Mouse (Mus musculus) forebrain, embryonic 12.5 days (tissue): ENCODE results near the gene Simc1. TPM values are rescaled to one million over a fixed set of nuclear protein-coding genes. Genes with fewer than 3 reads are reported as not detected.
A peak's percentile ranks its signal among the peaks of the same experiment; 100 is the strongest.

ENCODE experiments used
- ATAC-seq: fragments of 200-750 bp; cut with Nextera tagmentation; 2 replicates; pipeline ENCODE4 v1.8.0; 2017; ENCODE audit warnings: moderate TSS enrichment; ENCODE audit not compliant: low FRiP score
- H3K27ac ChIP-seq: fragments of 300-500 bp; sonication (generic); 2 replicates; pipeline ENCODE4 v1.5.1; 2016; ENCODE audit warnings: mild to moderate bottlenecking
- H3K27me3 ChIP-seq: fragments of 300-500 bp; sonication (generic); 2 replicates; pipeline ENCODE4 v1.6.1; 2016; ENCODE audit warnings: mild to moderate bottlenecking
- H3K36me3 ChIP-seq: fragments of 300-500 bp; sonication (generic); replicated peaks from 2 replicates; pipeline ENCODE4 v1.6.1; 2016; ENCODE audit warnings: mild to moderate bottlenecking
- H3K4me1 ChIP-seq: fragments of 300-500 bp; sonication (generic); 2 replicates; pipeline ENCODE4 v1.6.1; 2016
- H3K4me2 ChIP-seq: fragments of 300-500 bp; sonication (generic); 2 replicates; pipeline ENCODE4 v1.6.1; 2016; ENCODE audit warnings: mild to moderate bottlenecking, moderate library complexity
- H3K4me3 ChIP-seq: fragments of 300-500 bp; sonication (generic); replicated peaks from 2 replicates; pipeline ENCODE4 v1.5.1; 2016; ENCODE audit warnings: mild to moderate bottlenecking
- H3K9ac ChIP-seq: fragments of 300-500 bp; sonication (generic); 2 replicates; pipeline ENCODE4 v1.6.1; 2016; ENCODE audit warnings: mild to moderate bottlenecking
- H3K9me3 ChIP-seq: fragments of 300-500 bp; sonication (generic); 2 replicates; pipeline ENCODE4 v1.6.1; 2016
- WGBS: fragments of 180-500 bp; shearing (Covaris S2); methylation state at CpG from one replicate; pipeline ENCODE4 v1.1.7; 2016; 5-methylcytosine and 5-hydroxymethylcytosine counted together
- polyA plus RNA-seq: library from polyadenylated mRNA; unstranded; fragments of >200 nt; fragmentation: Nextera tagmentation; extraction: Ambion mirVana; gene quantifications from 2 replicates; pipeline ENCODE4 v1.2.1, GENCODE M21; 2016

The Simc1 gene
- polyA plus RNA-seq = 20.3 and 20.8 TPM in 2 replicates

DNA sequence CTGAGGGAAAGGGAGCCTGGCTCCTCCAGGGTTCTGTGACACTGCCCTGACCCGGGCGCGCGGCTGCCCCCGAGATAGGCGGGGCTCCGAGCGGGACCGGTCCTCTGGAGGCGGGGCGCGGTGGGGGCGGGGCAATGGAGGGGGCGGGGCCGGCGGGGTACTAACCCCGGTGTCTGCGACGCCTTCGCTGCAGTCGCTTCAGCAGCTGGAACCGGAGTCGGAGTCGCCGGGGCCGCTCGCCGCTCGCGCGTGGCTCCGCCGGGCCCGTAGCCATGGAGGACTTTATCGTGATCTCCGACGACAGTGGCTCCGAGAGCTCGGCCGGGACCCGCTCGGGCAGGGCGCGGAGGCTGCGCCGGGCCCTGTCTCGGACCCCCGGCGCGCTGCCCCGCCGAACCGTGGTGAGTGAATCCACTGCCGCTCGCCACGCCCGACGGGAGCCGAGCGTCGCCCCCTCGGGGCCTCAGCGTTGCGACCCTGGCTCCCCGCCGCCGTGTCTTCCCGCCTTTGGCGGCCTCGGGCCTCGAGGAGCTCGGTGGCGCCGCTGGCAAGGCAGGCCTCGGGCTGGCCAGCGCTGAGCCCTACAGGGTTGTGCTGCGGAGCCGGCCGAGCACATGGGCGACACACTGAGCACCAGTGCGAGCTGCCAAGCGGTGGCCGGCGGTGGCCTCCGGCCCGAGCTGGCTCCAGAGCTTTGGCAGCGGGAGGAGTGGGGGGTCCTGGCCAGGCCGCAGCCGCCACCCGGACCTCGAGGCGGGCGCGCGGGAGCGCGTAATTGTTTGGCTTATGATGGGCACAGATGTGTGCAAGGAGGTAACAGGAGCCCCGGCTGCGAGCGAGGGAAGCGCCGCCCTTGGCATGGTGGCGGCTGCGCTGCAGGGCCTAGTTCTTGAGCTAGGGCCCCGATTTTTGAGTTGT, at the start of gene Simc1:
TSS of gene Simc1 (plus strand) at position 176 of the 918 bp plus-strand sequence.
- no peaks in the 10 kb centered on the region for H3K36me3 ChIP-seq
- H3K9me3 ChIP-seq = no peaks in the 10 kb centered on the region
- H3K27me3 ChIP-seq = peaks cover 6% of the 10 kb centered on the region
- peak within 1 kb of the TSS; percentile 89 for H3K4me2 ChIP-seq
- WGBS = under 1% methylated on average over 104 of the region's 105 CpGs
- peak within 1 kb of the TSS; percentile 77 for H3K4me3 ChIP-seq
- H3K9ac ChIP-seq = peak within 1 kb of the TSS; percentile 88
- H3K27ac ChIP-seq = peak within 1 kb of the TSS; percentile 75
- H3K4me1 ChIP-seq = peaks cover 17% of the 10 kb centered on the region
- ATAC-seq = peak; percentile 92

- Histone ChIP-seq H3K4me3 (no peak overlapping the region), H3K4me1 (no peaks in the 10 kb centered on the region), H3K4me2 (no peak overlapping the region), H3K27me3 (no peaks in the 10 kb centered on the region), H3K36me3 (peaks cover 76% of the 10 kb centered on the region), H3K9ac (no peak overlapping the region), H3K27ac (no peak overlapping the region), H3K9me3 (no peaks in the 10 kb centered on the region)
- WGBS = 80% methylated on average over 2 of the region's 2 CpGs
- ATAC-seq = no peak
These were observed 46.5 kb upstream of the Simc1 start for GRCm38 (mm10) chr13:54457062-54457461.

GRCm38 (mm10) chr13:54459282-54459681, 44.3 kb upstream of the Simc1 start:
- Histone ChIP-seq H3K36me3 (peaks cover 89% of the 10 kb centered on the region), H3K27ac (no peak overlapping the region), H3K9me3 (peaks cover 3% of the 10 kb centered on the region; the same call in 1 of the 2 replicates), H3K4me3 (no peak overlapping the region), H3K9ac (no peak overlapping the region), H3K4me1 (no peaks in the 10 kb centered on the region), H3K27me3 (no peaks in the 10 kb centered on the region), H3K4me2 (no peak overlapping the region)
- no peak for ATAC-seq
- WGBS = 91% methylated on average over 4 of the region's 4 CpGs

DNA sequence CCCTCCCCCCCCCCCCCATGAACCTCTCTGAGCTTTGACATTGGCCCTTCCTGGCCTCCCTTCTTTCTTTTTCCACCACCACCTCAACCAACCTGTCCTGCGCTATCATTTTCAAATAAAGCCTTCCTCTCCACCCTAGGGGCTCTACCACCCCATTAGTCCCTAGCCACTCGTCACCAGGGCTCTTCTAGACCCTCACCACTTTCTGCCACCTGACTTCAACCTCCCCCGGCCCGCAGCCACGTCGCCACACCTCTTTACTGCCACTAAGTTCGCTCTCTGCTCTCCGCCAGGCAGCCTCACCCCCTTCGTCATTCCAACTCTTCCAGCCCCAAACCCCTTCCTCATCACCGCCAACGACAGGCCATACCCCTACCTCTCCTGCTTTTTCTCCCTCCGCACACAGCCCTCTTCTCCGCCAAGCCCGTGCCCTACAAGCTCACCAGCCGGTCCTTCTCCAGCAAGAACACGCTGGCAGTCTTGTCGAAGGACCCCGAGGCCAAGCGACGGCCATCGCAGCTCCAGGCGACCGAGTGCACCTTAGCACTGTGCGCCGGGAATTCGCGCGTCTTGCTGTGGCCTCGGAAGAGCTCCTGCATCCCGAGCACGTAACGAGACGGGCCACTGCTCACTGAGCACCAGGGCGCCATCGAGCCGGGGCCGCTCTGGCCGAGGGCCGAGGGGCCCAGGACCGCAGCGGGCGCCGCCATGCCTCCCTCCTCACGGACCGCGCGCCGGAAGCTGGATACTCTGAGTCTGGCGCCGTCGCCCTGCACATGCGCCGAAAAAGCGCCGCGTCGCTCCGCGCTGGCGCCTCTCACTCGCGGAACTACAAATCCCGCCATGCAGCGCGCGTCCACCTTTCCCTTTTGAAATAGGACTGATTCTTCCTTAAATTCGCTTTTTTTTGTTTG, 35.2 kb upstream of the Simc1 start, which contains the start of gene Thoc3:
TSS of gene Thoc3 (minus strand) at position 752 of the 914 bp plus-strand sequence.
- under 1% methylated on average over 67 of the region's 67 CpGs for WGBS
- ATAC-seq = peak; percentile 97
- peak within 1 kb of the TSS; percentile 31; the same call in 1 of the 2 replicates for H3K27ac ChIP-seq

DNA sequence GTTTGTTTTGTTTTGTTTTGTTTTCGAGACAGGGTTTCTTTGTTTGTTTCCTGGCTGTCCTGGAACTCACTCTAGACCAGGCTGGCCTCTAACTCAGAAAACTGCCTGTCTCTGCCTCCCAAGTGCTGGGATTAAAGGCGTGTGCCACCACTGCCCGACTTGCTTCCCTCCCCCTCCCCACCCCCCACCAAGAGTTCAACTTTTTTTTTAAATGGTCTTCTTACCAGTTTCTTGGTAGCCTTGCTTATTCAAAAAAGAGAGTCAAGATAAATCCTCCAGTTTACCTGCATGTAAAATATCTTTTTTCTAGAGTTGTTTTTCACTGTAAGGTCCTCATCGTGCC, 34.6 kb upstream of the Simc1 start:
- Histone ChIP-seq H3K27ac (no peak overlapping the region), H3K4me1 (peaks cover 13% of the 10 kb centered on the region), H3K9me3 (peaks cover 1% of the 10 kb centered on the region; the same call in 1 of the 2 replicates), H3K9ac (no peak overlapping the region), H3K4me2 (peak overlapping the region; percentile 92), H3K27me3 (peaks cover 8% of the 10 kb centered on the region), H3K36me3 (peaks cover 36% of the 10 kb centered on the region), H3K4me3 (peak overlapping the region; percentile 79)
- peak; percentile 77 for ATAC-seq
- WGBS = 19% methylated on average over 4 of the region's 4 CpGs

More for the DNA sequence above, 35.2 kb upstream of the Simc1 start, which contains the start of gene Thoc3:
- Histone ChIP-seq H3K4me3 (peak within 1 kb of the TSS; percentile 79), H3K9ac (peak within 1 kb of the TSS; percentile 85), H3K4me1 (peaks cover 13% of the 10 kb centered on the region), H3K4me2 (peak within 1 kb of the TSS; percentile 92), H3K36me3 (peaks cover 42% of the 10 kb centered on the region), H3K9me3 (peaks cover 3% of the 10 kb centered on the region; the same call in 1 of the 2 replicates), H3K27me3 (peaks cover 4% of the 10 kb centered on the region; the same call in 1 of the 2 replicates)

- peaks cover 10% of the 10 kb centered on the region for H3K27me3 ChIP-seq
- 84% methylated on average over 4 of the region's 4 CpGs for WGBS
- H3K4me3 ChIP-seq = no peak overlapping the region
- no peak for ATAC-seq
- peaks cover 6% of the 10 kb centered on the region for H3K36me3 ChIP-seq
- H3K27ac ChIP-seq = no peak overlapping the region
- H3K9me3 ChIP-seq = no peaks in the 10 kb centered on the region
- H3K4me1 ChIP-seq = peaks cover 12% of the 10 kb centered on the region
- no peak overlapping the region for H3K9ac ChIP-seq
- H3K4me2 ChIP-seq = no peak overlapping the region
These were observed 31.6 kb upstream of the Simc1 start for GRCm38 (mm10) chr13:54471967-54472366.

GRCm38 (mm10) chr13:54474996-54475395, 28.6 kb upstream of the Simc1 start:
- WGBS = 76% methylated on average over 2 of the region's 2 CpGs
- H3K9ac ChIP-seq = no peak overlapping the region
- peaks cover 13% of the 10 kb centered on the region for H3K27me3 ChIP-seq
- H3K4me3 ChIP-seq = no peak overlapping the region
- no peaks in the 10 kb centered on the region for H3K4me1 ChIP-seq
- ATAC-seq = no peak
- no peak overlapping the region for H3K27ac ChIP-seq
- no peaks in the 10 kb centered on the region for H3K9me3 ChIP-seq
- no peak overlapping the region for H3K4me2 ChIP-seq
- no peaks in the 10 kb centered on the region for H3K36me3 ChIP-seq

DNA sequence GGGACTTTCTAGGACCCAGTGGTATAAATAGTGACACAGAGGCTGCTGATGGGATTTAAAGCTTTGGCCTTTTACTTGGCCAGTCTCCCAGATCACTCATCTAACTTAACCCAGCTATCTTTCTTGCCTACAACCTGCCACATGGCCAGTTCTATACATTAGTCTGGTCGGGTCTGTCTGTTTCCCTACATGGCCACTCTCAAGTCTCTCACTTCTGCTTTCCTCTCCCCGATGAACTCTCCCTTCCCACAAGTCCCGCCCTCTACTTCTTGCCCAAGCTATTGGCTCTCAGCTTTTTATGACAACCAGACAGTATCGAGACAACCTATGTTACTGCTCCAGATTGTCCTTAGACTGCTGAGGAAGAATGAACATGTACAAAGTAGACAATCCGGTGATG, 27.9 kb upstream of the Simc1 start:
- Histone ChIP-seq H3K9me3 (no peaks in the 10 kb centered on the region), H3K27me3 (peaks cover 15% of the 10 kb centered on the region), H3K9ac (no peak overlapping the region), H3K4me3 (no peak overlapping the region), H3K4me2 (no peak overlapping the region), H3K27ac (no peak overlapping the region), H3K36me3 (no peaks in the 10 kb centered on the region), H3K4me1 (no peaks in the 10 kb centered on the region)
- no peak for ATAC-seq
- 78% methylated on average over 5 of the region's 5 CpGs for WGBS

DNA sequence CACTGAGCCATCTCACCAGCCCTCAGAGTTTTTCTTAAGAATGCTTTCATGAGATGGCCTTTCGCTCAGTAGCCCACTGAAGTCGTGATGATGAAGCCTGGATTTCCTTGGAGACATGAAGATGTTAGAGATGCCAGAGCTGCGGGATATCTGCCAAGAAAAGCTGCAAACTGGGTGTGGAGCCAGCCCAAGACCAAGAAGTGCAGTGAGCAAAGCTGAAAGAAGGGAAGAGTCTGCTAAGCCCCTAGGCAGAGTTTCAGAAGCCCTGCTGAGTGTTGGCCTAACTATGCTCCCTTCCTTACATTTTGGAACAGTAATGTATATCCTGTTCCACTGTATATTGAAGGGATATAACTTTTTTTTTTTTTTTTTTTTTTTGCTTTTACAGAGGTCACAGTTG, 24.3 kb upstream of the Simc1 start:
- Histone ChIP-seq H3K4me1 (no peaks in the 10 kb centered on the region), H3K4me2 (no peak overlapping the region), H3K9me3 (no peaks in the 10 kb centered on the region), H3K27me3 (peaks cover 5% of the 10 kb centered on the region; the same call in 1 of the 2 replicates), H3K9ac (no peak overlapping the region), H3K4me3 (no peak overlapping the region), H3K36me3 (no peaks in the 10 kb centered on the region), H3K27ac (no peak overlapping the region)
- ATAC-seq = no peak
- 71% methylated on average over 3 of the region's 3 CpGs for WGBS

- 88% methylated on average over 14 of the region's 14 CpGs for WGBS
- ATAC-seq = no peak
- Histone ChIP-seq H3K4me3 (no peak overlapping the region), H3K36me3 (no peaks in the 10 kb centered on the region), H3K27me3 (peaks cover 5% of the 10 kb centered on the region; the same call in 1 of the 2 replicates), H3K9me3 (no peaks in the 10 kb centered on the region), H3K27ac (no peak overlapping the region), H3K4me2 (no peak overlapping the region), H3K9ac (no peak overlapping the region), H3K4me1 (no peaks in the 10 kb centered on the region)
These were observed 22.1 kb upstream of the Simc1 start for GRCm38 (mm10) chr13:54481498-54481897.

DNA sequence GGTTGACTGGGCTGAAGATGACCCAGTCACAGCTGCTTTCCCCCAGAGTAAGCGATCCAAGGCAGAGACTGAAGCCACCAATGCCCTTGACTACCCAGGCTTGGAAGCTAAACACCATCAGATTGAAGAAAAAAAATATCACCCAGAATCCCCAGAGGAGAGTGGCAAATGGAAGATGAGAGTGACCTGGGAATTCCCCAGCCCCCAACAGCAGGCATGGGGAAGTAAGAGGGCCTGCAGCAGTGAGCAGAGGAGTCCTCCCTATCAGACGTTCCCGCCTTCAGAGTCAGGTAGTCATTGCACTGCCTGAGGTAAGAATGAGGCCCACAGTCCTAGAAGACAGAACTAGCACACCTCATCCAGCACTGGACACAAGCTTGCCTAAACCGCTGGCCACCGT, 13.2 kb upstream of the Simc1 start:
- 79% methylated on average over 5 of the region's 5 CpGs for WGBS

GRCm38 (mm10) chr13:54491381-54491780, 12.2 kb upstream of the Simc1 start:
- Histone ChIP-seq H3K4me2 (no peak overlapping the region), H3K9ac (no peak overlapping the region), H3K27me3 (no peaks in the 10 kb centered on the region), H3K4me3 (no peak overlapping the region), H3K9me3 (no peaks in the 10 kb centered on the region), H3K36me3 (no peaks in the 10 kb centered on the region), H3K4me1 (no peaks in the 10 kb centered on the region), H3K27ac (no peak overlapping the region)
- ATAC-seq = no peak
- 87% methylated on average over 6 of the region's 6 CpGs for WGBS

More for the DNA sequence above, 13.2 kb upstream of the Simc1 start:
- no peak for ATAC-seq
- Histone ChIP-seq H3K4me1 (no peaks in the 10 kb centered on the region), H3K27me3 (no peaks in the 10 kb centered on the region), H3K9me3 (no peaks in the 10 kb centered on the region), H3K27ac (no peak overlapping the region), H3K9ac (no peak overlapping the region), H3K4me2 (no peak overlapping the region), H3K4me3 (no peak overlapping the region), H3K36me3 (no peaks in the 10 kb centered on the region)
